Mouse (Mus musculus): ENCODE data around the gene Igfbp6. TPM values are rescaled to one million over a fixed set of nuclear protein-coding genes. Genes with fewer than 3 reads are reported as not detected.

The Igfbp6 gene
- polyA plus RNA-seq, 1 experiment from 2014 or later, result 0.79 TPM

- WGBS, result 82% methylated on average over 2 of the region's 2 CpGs
These were observed 17.9 kb upstream of the Igfbp6 start for GRCm38 (mm10) chr15:102126303-102126702.

DNA sequence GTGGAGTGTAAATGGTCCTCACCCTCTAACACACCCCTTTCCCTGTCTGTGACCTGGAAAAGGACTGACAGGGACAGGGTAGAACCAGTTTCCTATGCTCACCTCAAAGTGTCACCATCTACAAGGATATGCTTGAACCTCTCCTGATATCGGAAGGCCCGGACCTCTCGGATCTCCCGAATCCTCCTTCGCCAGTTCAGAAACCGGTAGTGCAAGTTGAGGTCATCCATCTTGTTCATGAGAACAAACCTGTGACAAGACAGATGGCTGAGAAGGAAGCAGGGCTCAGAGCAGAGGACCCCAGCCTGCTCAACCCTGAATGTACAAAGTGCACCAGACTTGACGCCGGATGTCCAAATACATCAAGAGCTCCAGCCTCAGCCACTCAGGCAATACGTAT, 10.8 kb upstream of the Igfbp6 start:
- peaks cover 51% of the 10 kb centered on the region for H3K36me3 ChIP-seq (replicated peaks)
- no peaks in the 10 kb centered on the region for H3K9me3 ChIP-seq
- peaks cover 19% of the 10 kb centered on the region for H3K4me1 ChIP-seq
- H3K9ac ChIP-seq, result no peak overlapping the region
- no peak for ATAC-seq (ENCODE audit: low FRiP score)
- no peaks in the 10 kb centered on the region for H3K27me3 ChIP-seq
- WGBS, result 95% methylated on average over 9 of the region's 9 CpGs
- no peak overlapping the region for H3K4me2 ChIP-seq
- H3K4me3 ChIP-seq (replicated peaks), result no peak overlapping the region
- no peak overlapping the region for H3K27ac ChIP-seq

More at GRCm38 (mm10) chr15:102126303-102126702, 17.9 kb upstream of the Igfbp6 start:
- no peaks in the 10 kb centered on the region for H3K4me1 ChIP-seq
- no peaks in the 10 kb centered on the region for H3K9me3 ChIP-seq
- ATAC-seq (ENCODE audit: low FRiP score), result no peak
- no peak overlapping the region for H3K4me2 ChIP-seq
- H3K9ac ChIP-seq, result no peak overlapping the region
- H3K27ac ChIP-seq, result no peak overlapping the region
- H3K27me3 ChIP-seq, result no peaks in the 10 kb centered on the region
- no peak overlapping the region for H3K4me3 ChIP-seq (replicated peaks)
- H3K36me3 ChIP-seq (replicated peaks), result peaks cover 83% of the 10 kb centered on the region

DNA sequence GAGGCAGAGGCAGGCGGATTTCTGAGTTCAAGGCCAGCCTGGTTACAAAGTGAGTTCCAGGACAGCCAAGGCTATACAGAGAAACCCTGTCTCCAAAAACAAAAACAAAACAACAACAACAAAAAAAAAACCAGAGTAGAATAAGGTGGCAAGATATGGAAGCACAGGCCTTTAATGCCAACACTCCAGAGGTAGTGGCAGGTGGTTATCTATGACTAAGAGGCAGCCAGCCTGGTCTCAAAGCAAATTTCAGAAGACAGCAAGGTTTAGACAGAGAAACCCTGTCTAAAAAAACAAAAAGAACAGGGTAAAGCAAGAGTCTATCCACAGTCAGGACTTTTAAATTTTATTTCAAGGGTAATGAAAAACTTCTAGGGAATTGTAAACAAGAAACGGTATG, 9.5 kb upstream of the Igfbp6 start:
- H3K9ac ChIP-seq, result no peak overlapping the region
- no peaks in the 10 kb centered on the region for H3K9me3 ChIP-seq
- H3K27me3 ChIP-seq, result no peaks in the 10 kb centered on the region
- H3K27ac ChIP-seq, result no peak overlapping the region
- peaks cover 37% of the 10 kb centered on the region for H3K36me3 ChIP-seq (replicated peaks)
- H3K4me2 ChIP-seq, result peak overlapping the region; percentile 74; the same call in 1 of the 2 replicates
- H3K4me3 ChIP-seq (replicated peaks), result peak overlapping the region; percentile 82
- H3K4me1 ChIP-seq, result peaks cover 19% of the 10 kb centered on the region
- WGBS, result 93% methylated on average over 2 of the region's 2 CpGs
- ATAC-seq (ENCODE audit: low FRiP score), result no peak

DNA sequence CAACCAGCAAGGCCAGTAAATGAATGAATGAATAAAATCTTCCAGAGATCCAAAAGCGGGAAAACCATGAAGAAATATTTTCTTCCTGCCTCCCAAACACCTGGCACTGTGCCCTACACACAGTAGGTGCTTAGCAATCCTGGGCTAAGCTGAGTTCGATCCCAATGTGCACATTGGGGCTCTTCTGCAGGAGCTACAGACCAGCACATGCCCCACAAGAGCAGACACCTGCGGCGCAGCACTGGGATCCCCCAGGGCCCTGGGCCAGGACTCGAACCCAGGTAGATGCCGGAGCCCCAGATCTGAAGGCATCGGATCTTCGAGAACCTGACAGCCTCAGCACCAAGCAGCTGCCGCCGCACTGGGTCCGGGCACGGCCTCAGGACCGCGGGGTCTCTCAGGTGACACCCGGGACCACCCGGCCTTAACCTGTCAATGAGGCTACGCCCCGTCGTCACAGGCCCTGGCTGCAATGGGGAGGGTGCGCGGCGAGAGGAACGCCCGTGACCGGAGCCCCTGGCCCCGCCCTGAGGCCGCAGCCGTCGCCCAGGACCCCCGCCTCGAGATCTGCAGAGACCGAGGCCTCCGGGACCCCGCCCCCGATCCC, 8.5 kb upstream of the Igfbp6 start:
- peak overlapping the region; percentile 74 for H3K4me2 ChIP-seq
- H3K27ac ChIP-seq, result peak overlapping the region; percentile 79
- WGBS, result 3% methylated on average over 35 of the region's 35 CpGs
- peak overlapping the region; percentile 82 for H3K4me3 ChIP-seq (replicated peaks)
- no peaks in the 10 kb centered on the region for H3K27me3 ChIP-seq
- peaks cover 28% of the 10 kb centered on the region for H3K36me3 ChIP-seq (replicated peaks)
- peaks cover 19% of the 10 kb centered on the region for H3K4me1 ChIP-seq
- no peaks in the 10 kb centered on the region for H3K9me3 ChIP-seq
- H3K9ac ChIP-seq, result peak overlapping the region; percentile 85
- peak; percentile 72; the same call in 1 of the 2 replicates for ATAC-seq (ENCODE audit: low FRiP score)

- no peaks in the 10 kb centered on the region for H3K27me3 ChIP-seq
- H3K9me3 ChIP-seq, result no peaks in the 10 kb centered on the region
- peak within 1 kb of the TSS; percentile 85 for H3K9ac ChIP-seq
- peak; percentile 100 for ATAC-seq (ENCODE audit: low FRiP score)
- peak within 1 kb of the TSS; percentile 79 for H3K27ac ChIP-seq
- peak within 1 kb of the TSS; percentile 74 for H3K4me2 ChIP-seq
- H3K36me3 ChIP-seq (replicated peaks), result peaks cover 22% of the 10 kb centered on the region
- WGBS, result under 1% methylated on average over 50 of the region's 50 CpGs
- peaks cover 19% of the 10 kb centered on the region for H3K4me1 ChIP-seq
- H3K4me3 ChIP-seq (replicated peaks), result peak within 1 kb of the TSS; percentile 82
These were observed 7.9 kb upstream of the Igfbp6 start, which contains the start of gene Spryd3 for GRCm38 (mm10) chr15:102136129-102136758. TSS of gene Spryd3 (minus strand) at chr15:102136234.

DNA sequence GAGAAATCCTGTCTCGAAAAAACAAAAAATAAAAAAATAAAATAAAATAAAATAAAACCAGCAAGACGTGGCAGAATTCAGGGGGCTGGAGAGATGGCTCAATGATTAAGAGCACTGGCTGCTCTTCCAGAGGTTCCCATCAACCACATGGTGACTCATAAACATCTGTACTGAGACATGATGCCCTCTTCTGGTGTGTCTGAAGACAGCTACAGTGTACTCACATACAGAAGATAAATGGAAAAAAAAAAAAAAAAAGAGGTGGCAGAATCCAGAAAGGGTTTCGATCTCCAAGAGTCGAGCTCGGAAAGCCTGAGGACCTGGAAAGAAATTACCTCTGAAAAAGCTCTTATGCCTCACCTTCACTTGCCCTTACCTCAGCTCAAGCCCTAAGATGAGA, 3.0 kb upstream of the Igfbp6 start:
- Histone ChIP-seq H3K27me3 (peaks cover 46% of the 10 kb centered on the region), H3K9ac (no peak overlapping the region), H3K36me3 (replicated peaks) (no peaks in the 10 kb centered on the region), H3K4me2 (no peak overlapping the region), H3K27ac (no peak overlapping the region), H3K9me3 (no peaks in the 10 kb centered on the region), H3K4me3 (replicated peaks) (no peak overlapping the region), H3K4me1 (peaks cover 14% of the 10 kb centered on the region; the same call in 1 of the 2 replicates)
- 92% methylated on average over 5 of the region's 5 CpGs for WGBS
- ATAC-seq (ENCODE audit: low FRiP score), result no peak

DNA sequence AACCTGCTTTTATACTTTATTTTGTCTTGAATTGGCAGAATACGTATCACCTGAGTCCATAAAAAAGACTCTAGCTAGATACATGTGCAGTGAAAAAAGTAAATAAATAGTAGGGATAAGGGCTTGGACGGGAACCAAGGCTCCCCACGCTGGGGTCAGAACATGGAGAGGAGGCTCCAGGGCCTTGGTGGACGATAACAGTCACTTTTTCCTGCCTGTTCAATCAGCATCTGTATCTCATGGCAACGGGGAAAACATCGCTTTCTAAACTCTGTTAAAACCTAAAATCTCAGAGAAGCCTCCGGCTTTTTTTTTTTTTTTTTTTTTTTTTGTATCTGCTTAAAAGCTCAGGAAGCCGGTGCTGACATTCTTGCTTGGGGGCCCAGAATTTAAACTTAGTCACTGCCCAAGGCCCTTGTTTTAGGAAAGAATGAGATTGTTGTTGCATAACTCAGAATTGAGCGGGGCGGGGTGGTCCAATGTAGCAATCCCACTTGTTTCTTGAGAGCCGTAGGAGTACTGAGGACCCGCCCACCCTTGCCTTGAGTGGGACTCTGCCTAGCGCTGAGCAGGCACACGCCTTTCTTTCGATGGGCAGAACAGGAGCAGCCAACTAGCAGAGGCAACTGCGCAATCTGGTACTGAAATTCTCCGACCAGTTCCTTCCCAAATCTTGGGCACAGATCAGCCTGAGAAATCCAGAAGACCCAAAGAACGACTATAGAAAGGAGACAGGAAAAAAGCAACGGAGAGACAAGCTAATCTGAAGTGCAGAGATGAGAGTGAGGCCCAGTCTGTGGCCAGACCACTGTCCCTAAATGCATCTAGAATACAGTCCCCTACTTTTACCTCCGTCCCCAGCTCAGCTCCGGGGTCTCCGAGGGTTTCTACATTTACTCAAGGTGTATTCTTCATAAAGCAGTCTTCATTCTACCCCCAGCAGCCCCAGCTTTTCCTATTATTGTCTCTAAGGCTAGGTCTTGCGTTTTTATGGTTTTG, 949 bp upstream of the Igfbp6 start:
- peaks cover 52% of the 10 kb centered on the region for H3K27me3 ChIP-seq
- H3K9me3 ChIP-seq, result no peaks in the 10 kb centered on the region
- no peak for ATAC-seq (ENCODE audit: low FRiP score)
- peaks cover 6% of the 10 kb centered on the region; the same call in 1 of the 2 replicates for H3K4me1 ChIP-seq
- no peaks in the 10 kb centered on the region for H3K36me3 ChIP-seq (replicated peaks)
- H3K27ac ChIP-seq, result no peak overlapping the region
- no peak overlapping the region for H3K4me2 ChIP-seq
- no peak overlapping the region for H3K9ac ChIP-seq
- H3K4me3 ChIP-seq (replicated peaks), result no peak overlapping the region
- WGBS, result 56% methylated on average over 23 of the region's 23 CpGs

DNA sequence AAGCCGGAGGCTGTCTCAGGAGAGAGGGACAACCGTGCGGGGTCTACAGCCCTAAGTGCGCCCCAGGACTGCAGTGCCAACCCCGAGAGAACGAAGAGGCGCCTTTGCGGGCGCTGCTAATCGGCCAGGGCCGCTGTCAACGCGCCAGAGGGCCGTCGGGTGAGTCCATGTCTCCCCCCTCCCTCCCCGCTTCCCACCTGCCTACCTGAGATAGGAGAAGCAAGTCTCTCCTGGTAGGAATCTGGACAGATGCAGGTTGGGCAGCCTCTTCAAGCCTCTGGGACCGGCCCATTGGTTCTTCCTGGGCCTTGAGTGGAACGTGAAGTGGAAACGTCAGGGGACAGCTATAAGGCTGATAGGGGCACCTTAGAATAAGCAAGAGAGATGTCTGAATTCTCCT, 564 bp downstream of the Igfbp6 start:
- Histone ChIP-seq H3K27me3 (peaks cover 52% of the 10 kb centered on the region), H3K9ac (peak overlapping the region; percentile 26; the same call in 1 of the 2 replicates), H3K36me3 (replicated peaks) (no peaks in the 10 kb centered on the region), H3K4me3 (replicated peaks) (peak overlapping the region; percentile 18), H3K4me1 (peaks cover 6% of the 10 kb centered on the region; the same call in 1 of the 2 replicates), H3K9me3 (no peaks in the 10 kb centered on the region), H3K27ac (no peak overlapping the region), H3K4me2 (peak overlapping the region; percentile 38)
- ATAC-seq (ENCODE audit: low FRiP score), result no peak
- WGBS, result 11% methylated on average over 19 of the region's 19 CpGs

DNA sequence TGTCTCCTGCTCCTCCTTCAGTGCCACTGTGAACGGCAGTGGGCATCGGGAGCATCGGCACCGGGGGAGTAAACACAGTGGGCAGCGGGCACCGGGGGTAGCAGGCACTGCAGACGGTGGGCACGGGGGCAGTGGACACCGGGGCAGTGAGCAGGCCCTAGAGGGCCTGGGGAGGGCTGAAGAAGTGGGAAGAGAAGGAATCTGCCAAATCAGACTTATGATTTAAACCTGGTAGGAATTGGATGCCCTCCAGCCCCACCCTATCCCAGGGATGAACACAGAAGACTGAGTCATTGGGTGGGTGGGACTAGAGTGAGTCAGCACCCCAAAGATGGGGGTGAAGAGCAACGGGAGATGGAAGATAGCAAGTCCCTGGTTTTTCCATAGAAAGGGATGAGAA, 1.2 kb downstream of the Igfbp6 start:
- WGBS, result 91% methylated on average over 10 of the region's 10 CpGs
- Histone ChIP-seq H3K9me3 (no peaks in the 10 kb centered on the region), H3K36me3 (replicated peaks) (no peaks in the 10 kb centered on the region), H3K27me3 (peaks cover 52% of the 10 kb centered on the region), H3K9ac (no peak overlapping the region), H3K4me3 (replicated peaks) (no peak overlapping the region), H3K4me1 (peaks cover 6% of the 10 kb centered on the region), H3K4me2 (no peak overlapping the region), H3K27ac (no peak overlapping the region)
- no peak for ATAC-seq (ENCODE audit: low FRiP score)

DNA sequence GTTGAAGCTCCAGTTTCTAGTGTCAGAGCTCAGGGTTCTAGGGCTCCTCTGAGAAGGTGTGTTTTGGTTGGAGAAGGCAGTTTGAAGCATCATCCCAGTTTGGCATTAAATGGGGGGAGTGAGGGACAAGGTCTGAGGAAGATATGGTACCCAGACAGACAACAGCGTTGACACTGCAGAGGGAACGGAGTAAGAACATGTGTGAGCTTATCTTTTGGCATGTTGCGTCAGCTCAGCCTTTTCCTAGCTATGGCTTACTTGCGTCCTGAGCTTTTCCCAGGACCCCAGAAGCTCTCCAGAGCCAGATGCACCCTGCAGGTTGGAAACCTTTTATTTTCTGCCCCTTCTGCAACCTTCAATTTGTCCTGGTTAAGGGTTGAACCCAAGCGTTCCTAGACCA, 1.9 kb downstream of the Igfbp6 start:
- Histone ChIP-seq H3K9me3 (no peaks in the 10 kb centered on the region), H3K27me3 (peaks cover 52% of the 10 kb centered on the region), H3K27ac (no peak overlapping the region), H3K36me3 (replicated peaks) (no peaks in the 10 kb centered on the region), H3K4me1 (peaks cover 10% of the 10 kb centered on the region), H3K9ac (no peak overlapping the region), H3K4me3 (replicated peaks) (no peak overlapping the region), H3K4me2 (no peak overlapping the region)
- no peak for ATAC-seq (ENCODE audit: low FRiP score)
- WGBS, result 89% methylated on average over 5 of the region's 5 CpGs

DNA sequence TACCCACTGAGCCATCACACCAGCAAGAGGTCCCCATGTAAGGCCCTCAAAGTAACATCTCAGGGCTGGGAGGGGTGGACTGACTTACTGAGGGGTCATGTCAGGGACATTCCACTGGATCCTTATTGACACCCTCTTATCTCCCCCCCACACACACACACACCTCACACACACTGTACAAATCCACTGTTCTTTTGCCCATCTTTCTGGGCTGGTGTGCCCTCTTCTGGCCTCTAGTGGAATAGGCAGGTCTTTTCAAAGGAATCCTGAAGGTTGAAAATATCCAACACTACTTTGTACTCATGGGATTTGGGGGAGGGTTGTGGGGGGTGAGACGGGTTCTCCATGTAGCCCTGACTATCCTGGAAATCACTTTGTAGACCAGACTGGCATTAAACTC, 2.7 kb downstream of the Igfbp6 start:
- Histone ChIP-seq H3K36me3 (replicated peaks) (no peaks in the 10 kb centered on the region), H3K4me3 (replicated peaks) (no peak overlapping the region), H3K9me3 (no peaks in the 10 kb centered on the region), H3K4me2 (no peak overlapping the region), H3K4me1 (peaks cover 10% of the 10 kb centered on the region), H3K27ac (no peak overlapping the region), H3K9ac (no peak overlapping the region), H3K27me3 (peaks cover 48% of the 10 kb centered on the region)
- 0% methylated on average over 1 of the region's 1 CpGs for WGBS
- ATAC-seq (ENCODE audit: low FRiP score), result no peak

All from forebrain, embryonic 12.5 days (tissue).